Mouse (Mus musculus): ENCODE data around the gene Olfr1339. TPM values are rescaled to one million over a fixed set of nuclear protein-coding genes. Genes with fewer than 3 reads are reported as not detected.

The Olfr1339 gene
- not detected for polyA plus RNA-seq (2017; shearing (Covaris generic))

DNA sequence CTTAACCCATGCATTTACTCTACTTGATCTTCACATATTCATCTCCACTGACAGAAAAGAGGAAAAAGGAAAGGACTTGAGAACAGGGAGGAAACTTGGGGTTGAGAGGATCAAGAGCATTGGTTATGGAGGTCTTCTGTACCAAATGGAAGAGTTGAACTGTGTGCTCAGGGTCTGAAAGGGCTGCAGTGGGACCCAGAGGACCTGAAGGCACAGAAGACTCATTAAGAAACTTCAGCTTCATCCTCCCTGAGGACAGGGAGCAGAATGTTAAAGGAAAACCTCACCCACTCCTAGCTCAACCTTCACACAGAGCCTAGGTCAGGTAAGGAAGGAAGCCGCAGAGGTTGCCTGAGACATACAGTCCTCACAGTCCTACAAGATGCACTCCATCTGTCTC, at the start of gene Olfr1339:
Gene Olfr1339 (plus strand): TSS at position 301 of the 400 bp plus-strand sequence.
- ATAC-seq = no peak

DNA sequence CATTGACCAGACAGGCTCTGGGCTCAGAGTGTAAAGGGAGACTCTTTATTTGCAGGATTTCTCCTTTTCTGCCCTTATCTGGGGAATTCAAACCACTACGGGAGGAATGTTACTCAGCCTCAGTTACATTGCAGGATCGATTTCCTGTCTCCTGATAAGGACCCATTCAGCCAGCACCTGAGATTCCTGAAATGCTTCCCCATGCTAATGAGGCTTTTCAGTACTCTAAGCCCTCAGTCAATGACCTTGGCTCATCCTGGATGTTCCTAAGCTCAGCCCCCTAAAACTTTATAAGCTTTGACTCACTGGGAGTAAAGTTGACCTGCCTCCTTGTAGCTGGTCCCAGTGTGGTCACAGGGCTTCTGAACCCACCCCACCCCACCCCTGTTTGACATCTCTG, 44.9 kb upstream of the Olfr1339 start:
- no peak for ATAC-seq

DNA sequence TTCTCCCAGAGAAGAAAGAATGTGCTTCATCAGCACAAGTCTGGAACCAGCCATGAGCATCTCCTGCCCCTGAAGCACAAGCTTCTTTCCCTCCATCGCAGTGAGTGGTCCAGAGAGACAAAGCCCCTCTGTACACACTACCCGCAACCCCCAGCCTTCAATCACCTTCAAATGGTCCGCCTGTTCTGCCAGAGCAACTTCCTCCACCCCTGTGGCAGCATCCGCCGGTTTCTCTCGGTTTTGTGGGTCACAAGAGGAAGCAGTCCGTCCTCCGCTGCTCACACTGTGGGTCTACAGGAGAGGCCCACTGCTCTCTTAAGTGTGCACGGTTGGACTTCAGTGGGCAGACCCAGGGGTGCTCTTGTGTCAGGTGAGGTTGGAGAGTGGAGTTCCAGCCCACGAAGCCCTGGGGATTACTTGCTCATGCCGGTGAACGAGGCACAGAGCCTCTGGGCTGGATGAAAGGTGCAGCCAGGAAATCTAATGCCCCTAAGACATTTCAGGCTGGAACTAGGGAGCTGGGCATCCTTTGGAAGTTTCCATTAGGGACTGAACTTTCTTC, 39.5 kb upstream of the Olfr1339 start, which contains the start of gene Olfr1342:
Gene Olfr1342 (minus strand): TSS at position 345 of the 562 bp plus-strand sequence.
- ATAC-seq = no peak

DNA sequence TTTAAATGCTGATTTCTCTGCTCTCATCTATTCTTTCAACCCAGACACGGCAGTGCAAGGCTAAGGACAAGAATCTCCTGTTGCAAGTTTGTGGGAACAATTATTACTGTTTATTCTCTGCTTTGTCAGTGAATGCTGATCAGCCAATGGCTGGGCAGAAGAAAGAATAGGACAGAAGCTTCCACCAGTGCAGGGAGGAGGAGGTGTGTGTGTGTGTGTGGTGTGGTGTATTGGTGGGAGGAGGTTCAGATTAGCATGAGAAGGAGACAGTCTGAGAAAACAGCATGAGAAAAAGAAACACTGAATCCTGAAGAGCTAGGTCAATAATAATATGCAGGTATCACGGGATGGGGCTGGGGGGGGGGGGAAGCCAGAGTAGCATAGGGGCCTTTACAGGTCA, 38.2 kb upstream of the Olfr1339 start:
- no peak for ATAC-seq

DNA sequence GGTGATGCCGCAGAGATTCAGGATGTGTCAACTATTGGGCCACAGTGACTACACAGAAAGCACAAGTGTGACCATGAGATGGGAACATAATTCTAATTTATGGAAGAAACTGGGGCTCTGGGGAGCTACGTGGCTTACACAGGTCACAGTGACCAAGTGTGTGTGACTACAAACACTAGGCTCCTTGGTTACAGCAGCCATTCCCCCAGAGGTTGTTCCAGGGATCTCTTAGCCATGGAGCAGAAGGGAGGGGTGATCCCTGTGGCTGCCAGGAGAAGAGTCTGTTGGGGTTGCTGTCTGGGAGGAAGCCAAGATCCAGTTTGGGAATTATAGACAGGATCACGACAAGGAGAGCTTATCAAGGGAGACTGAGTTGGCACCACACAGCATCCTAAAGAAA, 28.8 kb upstream of the Olfr1339 start, which contains the start of gene Olfr1341:
Gene Olfr1341 (plus strand): TSS at position 301 of the 400 bp plus-strand sequence.
- no peak for ATAC-seq

DNA sequence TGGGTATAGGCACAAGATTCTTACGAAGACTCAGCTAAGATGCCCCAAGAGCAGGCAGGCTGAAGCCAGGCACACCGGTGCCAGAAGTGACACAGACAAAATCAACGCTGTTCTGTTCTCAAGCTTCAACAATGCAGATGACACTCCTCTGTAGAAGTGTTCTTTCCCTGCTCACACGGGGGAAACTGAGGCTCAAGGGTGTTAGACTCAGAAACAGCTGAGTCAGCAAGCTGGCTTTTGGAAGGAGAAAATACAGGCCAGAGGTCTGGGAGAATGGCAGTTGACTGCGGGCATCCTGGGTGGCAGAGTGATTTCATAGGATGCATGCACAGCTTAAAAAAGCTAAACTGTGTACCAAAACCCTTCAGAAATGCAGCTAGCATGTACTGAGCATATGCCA, 23.9 kb upstream of the Olfr1339 start:
- ATAC-seq = no peak

DNA sequence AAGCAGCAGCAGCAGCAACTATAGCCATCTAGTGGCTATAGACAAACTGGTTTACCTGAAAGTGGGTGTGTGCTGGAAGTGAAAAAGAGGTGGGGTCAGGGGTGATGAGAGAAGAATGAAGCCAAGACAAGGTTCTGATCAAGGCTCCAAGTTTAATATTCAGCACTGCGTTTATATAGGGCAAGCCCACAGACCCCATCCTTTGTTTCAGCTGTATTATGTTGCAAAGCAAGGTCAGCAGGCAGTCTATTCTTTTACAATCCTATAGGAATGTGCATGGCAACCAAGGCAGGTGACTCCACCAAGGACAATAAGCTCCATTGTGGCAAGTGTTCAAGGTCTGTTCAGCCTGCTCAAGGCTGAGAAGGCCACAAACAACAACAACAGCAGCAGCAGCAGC, 20.3 kb upstream of the Olfr1339 start:
- no peak for ATAC-seq

DNA sequence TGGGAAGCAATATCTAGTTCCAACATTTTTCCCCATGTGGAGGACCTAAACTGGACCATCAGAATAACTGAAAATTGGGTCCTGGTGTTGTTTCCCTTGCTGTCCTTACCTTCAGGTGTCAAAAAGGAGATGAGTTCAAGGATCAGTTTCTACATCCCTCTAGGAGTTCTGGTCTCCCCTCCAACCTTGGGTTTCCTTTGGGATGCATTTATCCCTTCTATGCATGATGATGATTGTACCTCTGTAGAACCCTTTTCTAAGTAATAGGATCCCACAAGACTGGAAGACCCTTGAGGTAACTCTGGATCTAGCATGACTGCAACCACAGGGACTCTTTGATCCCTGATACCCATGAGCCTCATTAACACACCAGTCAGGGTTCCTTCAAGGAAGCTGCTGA, 12.1 kb upstream of the Olfr1339 start, which contains the start of gene Olfr1340:
Gene Olfr1340 (plus strand): TSS at position 301 of the 400 bp plus-strand sequence.
- ATAC-seq = no peak

DNA sequence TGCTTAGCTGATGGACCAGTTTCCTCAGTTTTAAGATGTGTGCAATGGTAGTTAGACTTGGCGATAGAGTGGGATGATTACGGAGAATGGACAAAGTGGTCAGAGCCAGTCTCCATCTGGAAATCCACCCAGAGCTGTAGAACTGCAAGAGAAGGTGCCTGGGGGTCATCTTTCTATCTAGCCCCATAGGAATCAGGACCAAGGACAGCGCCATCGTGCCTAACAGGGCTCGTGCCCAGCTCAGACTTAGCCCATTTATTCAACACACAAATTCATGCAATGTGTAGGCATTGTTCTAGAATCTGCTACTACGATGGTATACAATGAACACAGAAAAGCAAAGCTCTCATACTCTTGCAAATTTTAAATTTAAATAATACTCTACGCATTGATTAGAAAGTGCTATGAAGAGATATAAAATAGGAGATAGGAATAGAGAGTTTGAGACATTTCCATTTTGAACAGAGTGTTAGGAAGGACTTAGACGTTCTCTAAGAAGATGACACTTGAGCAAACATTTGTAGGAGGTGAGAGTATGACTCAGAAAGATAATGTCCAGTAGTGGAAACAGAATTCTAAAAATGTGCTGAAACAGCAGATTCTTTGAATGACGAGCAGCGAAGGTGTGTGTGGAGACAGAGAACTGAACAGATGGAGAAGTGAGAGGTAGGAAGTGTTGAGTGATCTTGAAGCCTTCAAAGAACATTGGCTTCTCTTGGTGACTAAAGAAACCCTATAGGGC, 10.1 kb upstream of the Olfr1339 start:
- ATAC-seq = no peak

DNA sequence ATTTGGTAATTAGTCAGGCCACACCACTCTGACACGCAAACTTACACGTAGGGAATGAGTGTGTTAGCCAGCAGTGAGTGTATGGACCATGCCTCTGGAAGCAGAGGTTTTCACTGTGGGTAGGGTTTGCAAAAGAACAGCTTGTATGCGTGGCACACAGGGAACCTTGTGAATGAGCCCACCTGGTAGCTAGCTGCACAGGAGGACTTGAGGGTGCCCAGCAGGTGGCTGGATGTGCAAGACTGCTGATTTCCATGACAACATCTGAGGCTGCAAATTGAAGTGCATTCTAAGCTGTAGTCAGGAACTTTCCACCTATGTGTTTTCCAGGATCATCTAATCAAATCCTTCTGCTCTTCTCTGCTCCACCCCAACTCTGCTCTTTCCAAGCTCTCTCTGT, 7.6 kb downstream of the Olfr1339 start:
- ATAC-seq = no peak

DNA sequence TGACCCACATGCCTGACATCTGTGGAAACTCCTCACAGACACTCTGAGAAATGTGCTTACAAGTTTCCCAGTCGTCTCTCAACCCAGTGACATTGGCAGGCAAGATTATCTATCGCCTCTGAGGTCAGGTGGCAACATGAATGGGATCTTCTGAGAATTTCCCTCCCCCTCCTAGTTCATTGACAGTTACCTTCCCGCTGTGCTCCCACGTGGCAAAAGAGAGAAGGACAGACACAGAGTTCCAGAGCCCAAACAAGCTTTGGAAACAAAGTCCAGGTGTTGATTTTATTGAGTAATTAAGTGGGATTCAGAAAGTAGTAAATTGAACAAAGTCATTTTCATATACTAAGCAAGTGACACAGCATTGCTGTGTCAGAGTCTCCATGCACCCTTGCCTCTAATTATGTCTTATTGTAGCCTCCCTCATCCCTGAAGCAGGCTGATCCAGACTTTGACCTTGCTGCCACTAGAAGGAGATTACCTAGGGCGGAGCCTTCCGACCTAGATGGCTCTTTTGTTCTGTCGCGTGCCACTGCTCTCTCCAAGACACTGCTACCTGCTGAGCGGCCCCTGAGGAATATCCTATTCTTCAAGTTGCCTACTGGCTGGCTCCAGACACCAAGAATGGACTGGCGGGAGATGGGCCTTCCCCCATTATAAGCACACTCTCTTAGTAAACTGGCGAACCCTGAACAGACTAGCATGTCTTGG, 9.2 kb downstream of the Olfr1339 start:
- no peak for ATAC-seq

DNA sequence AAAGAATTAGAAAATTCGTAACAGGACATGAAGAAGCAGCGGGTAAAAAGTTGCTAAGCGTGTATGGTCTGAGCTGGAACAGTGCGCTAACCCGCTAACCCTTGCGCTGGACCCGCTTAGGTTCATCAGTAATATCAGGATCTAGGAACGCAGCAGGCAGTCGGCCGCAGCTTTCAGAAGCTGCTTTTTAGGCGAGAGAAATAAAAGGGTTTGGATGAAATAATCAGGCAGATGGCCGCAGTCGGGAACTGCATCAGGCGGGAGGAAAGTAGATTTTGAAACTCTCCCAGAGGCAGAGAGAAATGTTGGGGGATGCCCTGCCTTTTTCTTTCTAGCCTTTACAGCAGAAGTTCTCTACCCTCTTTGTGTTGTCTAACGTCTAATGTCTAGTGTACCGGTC, 9.9 kb downstream of the Olfr1339 start:
- no peak for ATAC-seq

DNA sequence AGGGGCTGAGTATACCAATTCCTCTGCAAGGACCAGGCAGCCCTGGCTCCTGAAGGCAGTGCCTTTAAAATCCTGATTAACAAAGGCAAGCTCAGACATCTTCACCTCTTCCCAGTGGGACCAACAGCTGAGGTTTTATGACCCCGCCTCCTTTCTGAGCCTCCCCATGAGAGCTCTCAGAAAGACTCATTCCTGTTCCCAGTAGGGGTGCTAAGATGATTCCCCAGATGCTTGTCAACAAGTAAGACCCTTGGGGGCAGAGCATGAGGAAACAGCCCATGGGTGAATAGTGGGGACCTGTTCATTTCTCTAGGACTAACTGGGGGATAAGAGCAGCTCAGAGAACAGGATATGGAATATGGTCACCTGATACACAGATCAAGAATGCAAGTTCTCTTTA, 26.7 kb downstream of the Olfr1339 start, which contains the start of gene Olfr1338:
Gene Olfr1338 (minus strand): TSS at position 101 of the 400 bp plus-strand sequence.
- ATAC-seq = no peak

DNA sequence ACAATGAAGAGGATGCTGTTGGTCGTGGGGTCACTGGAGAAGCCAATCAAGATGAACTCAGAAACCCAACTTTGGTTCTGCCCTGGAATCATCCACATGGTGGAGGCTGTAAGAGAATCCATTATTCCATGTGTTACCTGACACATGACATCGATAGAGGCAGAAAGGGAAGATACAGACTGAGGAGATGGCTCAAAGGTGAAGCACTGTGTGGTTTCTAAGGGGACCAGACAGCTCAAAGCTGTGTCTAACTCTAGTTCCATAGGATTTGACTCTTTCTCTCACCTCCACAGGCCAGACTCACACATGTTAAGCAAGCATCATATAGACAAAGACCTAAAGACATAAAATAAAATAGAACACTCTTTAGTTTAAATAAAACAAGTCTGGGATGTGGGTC, 50.5 kb downstream of the Olfr1339 start, which contains the start of gene Olfr1337:
Gene Olfr1337 (minus strand): TSS at position 101 of the 400 bp plus-strand sequence.
- ATAC-seq = no peak

Other genes starting within 250 kb of the Olfr1339 start
- gene Tie1, start 242.1 kb upstream of the Olfr1339 start, polyA plus RNA-seq (2017; shearing (Covaris generic)) = not detected
- not detected for gene 2610528J11Rik, start 205.2 kb upstream of the Olfr1339 start, polyA plus RNA-seq (2017; shearing (Covaris generic))
- not detected for gene Tmem125, start 188.1 kb upstream of the Olfr1339 start, polyA plus RNA-seq (2017; shearing (Covaris generic))
- gene Cfap57, start 111.4 kb upstream of the Olfr1339 start, polyA plus RNA-seq (2017; shearing (Covaris generic)) = under 1 TPM in 1 of 3 experiments, not detected in 2; 0.09 TPM
- 100 to 1,000 TPM; 160 to 179 (median 172) TPM for gene Ebna1bp2, start 111.4 kb upstream of the Olfr1339 start, polyA plus RNA-seq (2017; shearing (Covaris generic))
- gene Olfr62, start 73.2 kb upstream of the Olfr1339 start, polyA plus RNA-seq (2017; shearing (Covaris generic)) = not detected
- not detected for gene Olfr1342, start 39.4 kb upstream of the Olfr1339 start, polyA plus RNA-seq (2017; shearing (Covaris generic))
- gene Olfr1341, start 28.7 kb upstream of the Olfr1339 start, polyA plus RNA-seq (2017; shearing (Covaris generic)) = not detected
- gene Olfr1340, start 12.0 kb upstream of the Olfr1339 start, polyA plus RNA-seq (2017; shearing (Covaris generic)) = not detected
- not detected for gene Olfr1338, start 26.6 kb downstream of the Olfr1339 start, polyA plus RNA-seq (2017; shearing (Covaris generic))
- gene Olfr1337, start 50.4 kb downstream of the Olfr1339 start, polyA plus RNA-seq (2017; shearing (Covaris generic)) = not detected
- gene Olfr1335, start 77.8 kb downstream of the Olfr1339 start, polyA plus RNA-seq (2017; shearing (Covaris generic)) = not detected
- not detected for gene Olfr1333, start 104.1 kb downstream of the Olfr1339 start, polyA plus RNA-seq (2017; shearing (Covaris generic))
- gene Olfr1331, start 132.5 kb downstream of the Olfr1339 start, polyA plus RNA-seq (2017; shearing (Covaris generic)) = not detected
- under 1 TPM in 1 of 3 experiments, not detected in 2; 0.11 TPM for gene Olfr1330, start 156.4 kb downstream of the Olfr1339 start, polyA plus RNA-seq (2017; shearing (Covaris generic))
- gene Olfr1329, start 185.3 kb downstream of the Olfr1339 start, polyA plus RNA-seq (2017; shearing (Covaris generic)) = not detected
- gene Olfr1328, start 206.4 kb downstream of the Olfr1339 start, polyA plus RNA-seq (2017; shearing (Covaris generic)) = not detected
- not detected for gene Lao1, start 229.4 kb downstream of the Olfr1339 start, polyA plus RNA-seq (2017; shearing (Covaris generic))

All from inflammation-experienced regulatory T-cells, adult 6 months (primary cell).